Mouse (Mus musculus) embryonic fibroblast, embryonic 13.5 days (primary cell): ENCODE measurements around the gene Unc13a. TPM values are rescaled to one million over a fixed set of nuclear protein-coding genes. Genes with fewer than 3 reads are reported as not detected.
A peak's percentile ranks its signal among the peaks of the same experiment; 100 is the strongest.

Experiments
- H3K27ac ChIP-seq: 2 replicates; pipeline ENCODE4 v1.5.1; 2012; ENCODE audit warnings: low read length, control low read depth, inconsistent platforms; ENCODE audit not compliant: insufficient read depth
- H3K4me1 ChIP-seq: 2 replicates; pipeline ENCODE4 v1.6.1; 2011; ENCODE audit warnings: low read length; ENCODE audit not compliant: control insufficient read depth, insufficient read depth
- H3K4me3 ChIP-seq: 2 replicates; pipeline ENCODE4 v1.5.1; 2011; ENCODE audit warnings: mild to moderate bottlenecking, control low read depth, low read length; ENCODE audit not compliant: insufficient read depth
- CTCF ChIP-seq: IDR thresholded peaks from 2 replicates; pipeline ENCODE4 v1.5.1; 2011; ENCODE audit warnings: mild to moderate bottlenecking, control low read depth, low read length, moderate library complexity, borderline replicate concordance; ENCODE audit not compliant: insufficient read depth
- POLR2A ChIP-seq: IDR thresholded peaks from 2 replicates; pipeline ENCODE4 v1.6.1; 2011; ENCODE audit warnings: low read depth, mild to moderate bottlenecking, control low read depth, low read length, moderate library complexity
- polyA plus RNA-seq: library from polyadenylated mRNA; stranded (reverse); fragments of >200 nt; gene quantifications from 2 replicates; pipeline ENCODE4 v1.2.4, GENCODE M21; 2011; ENCODE audit warnings: low read depth; ENCODE audit not compliant: missing spikeins, insufficient read length

The Unc13a gene
- polyA plus RNA-seq, 1 experiment, result 1.9 TPM

GRCm38 (mm10) chr8:71638321-71638720, 33.2 kb downstream of the Unc13a start:
- H3K27ac ChIP-seq, result peak overlapping the region; percentile 72; the same call in 1 of the 2 replicates
- peaks cover 4% of the 10 kb centered on the region for H3K4me1 ChIP-seq
- H3K4me3 ChIP-seq, result no peak overlapping the region
- TF ChIP-seq POLR2A, result no peak
- TF ChIP-seq CTCF, result no peak

GRCm38 (mm10) chr8:71637149-71638095, 34.1 kb downstream of the Unc13a start:
- no peak overlapping the region for H3K4me3 ChIP-seq
- peak overlapping the region; percentile 72 for H3K27ac ChIP-seq
- H3K4me1 ChIP-seq, result peaks cover 4% of the 10 kb centered on the region
- TF ChIP-seq CTCF (no peak), POLR2A (no peak)

GRCm38 (mm10) chr8:71633981-71634667, 37.4 kb downstream of the Unc13a start:
- H3K4me3 ChIP-seq, result no peak overlapping the region
- TF ChIP-seq CTCF (no peak), POLR2A (no peak)

GRCm38 (mm10) chr8:71633164-71633563, 38.4 kb downstream of the Unc13a start:
- TF ChIP-seq CTCF (no peak), POLR2A (no peak)
- Histone ChIP-seq H3K4me1 (peaks cover 4% of the 10 kb centered on the region), H3K4me3 (no peak overlapping the region)

More at GRCm38 (mm10) chr8:71633981-71634667, 37.4 kb downstream of the Unc13a start:
- no peak overlapping the region for H3K27ac ChIP-seq
- H3K4me1 ChIP-seq, result peaks cover 4% of the 10 kb centered on the region

GRCm38 (mm10) chr8:71631897-71632296, 39.7 kb downstream of the Unc13a start:
- no peak overlapping the region for H3K4me3 ChIP-seq
- peaks cover 2% of the 10 kb centered on the region for H3K4me1 ChIP-seq
- TF ChIP-seq CTCF (no peak), POLR2A (no peak)
- H3K27ac ChIP-seq, result no peak overlapping the region

More at GRCm38 (mm10) chr8:71633164-71633563, 38.4 kb downstream of the Unc13a start:
- no peak overlapping the region for H3K27ac ChIP-seq

- TF ChIP-seq POLR2A (no peak), CTCF (no peak)
- no peak overlapping the region for H3K27ac ChIP-seq
- H3K4me1 ChIP-seq, result 0 out of 2 replicates have a peak, but pooled peaks cover 2% of the 10 kb centered on the region
- no peak overlapping the region for H3K4me3 ChIP-seq
Measured at GRCm38 (mm10) chr8:71630761-71631160, 40.8 kb downstream of the Unc13a start.

- TF ChIP-seq CTCF (no peak), POLR2A (no peak)
- Histone ChIP-seq H3K4me3 (peak overlapping the region; percentile 26), H3K27ac (no peak overlapping the region), H3K4me1 (0 out of 2 replicates have a peak, but pooled peaks cover 2% of the 10 kb centered on the region)
Measured at GRCm38 (mm10) chr8:71629781-71630212, 41.8 kb downstream of the Unc13a start.

- Histone ChIP-seq H3K27ac (no peak overlapping the region; the same call in 1 of the 2 replicates), H3K4me3 (peak overlapping the region; percentile 26), H3K4me1 (0 out of 2 replicates have a peak, but pooled peaks cover 2% of the 10 kb centered on the region)
- 0 out of 2 replicates have a peak, but pooled peaks have one; percentile 37 for TF ChIP-seq CTCF
- peak; percentile 80 for TF ChIP-seq POLR2A
Measured at GRCm38 (mm10) chr8:71629096-71629697, 42.4 kb downstream of the Unc13a start.

GRCm38 (mm10) chr8:71628396-71629095, 43.0 kb downstream of the Unc13a start:
- TF ChIP-seq POLR2A (no peak), CTCF (no peak)
- H3K4me1 ChIP-seq, result 0 out of 2 replicates have a peak, but pooled peaks cover 2% of the 10 kb centered on the region

More at GRCm38 (mm10) chr8:71628396-71629095, 43.0 kb downstream of the Unc13a start:
- peak overlapping the region; percentile 22 for H3K4me3 ChIP-seq
- H3K27ac ChIP-seq, result peak overlapping the region; percentile 15
